ENCODE assay signal across 8 mouse cellular contexts in the genomic region with DNA sequence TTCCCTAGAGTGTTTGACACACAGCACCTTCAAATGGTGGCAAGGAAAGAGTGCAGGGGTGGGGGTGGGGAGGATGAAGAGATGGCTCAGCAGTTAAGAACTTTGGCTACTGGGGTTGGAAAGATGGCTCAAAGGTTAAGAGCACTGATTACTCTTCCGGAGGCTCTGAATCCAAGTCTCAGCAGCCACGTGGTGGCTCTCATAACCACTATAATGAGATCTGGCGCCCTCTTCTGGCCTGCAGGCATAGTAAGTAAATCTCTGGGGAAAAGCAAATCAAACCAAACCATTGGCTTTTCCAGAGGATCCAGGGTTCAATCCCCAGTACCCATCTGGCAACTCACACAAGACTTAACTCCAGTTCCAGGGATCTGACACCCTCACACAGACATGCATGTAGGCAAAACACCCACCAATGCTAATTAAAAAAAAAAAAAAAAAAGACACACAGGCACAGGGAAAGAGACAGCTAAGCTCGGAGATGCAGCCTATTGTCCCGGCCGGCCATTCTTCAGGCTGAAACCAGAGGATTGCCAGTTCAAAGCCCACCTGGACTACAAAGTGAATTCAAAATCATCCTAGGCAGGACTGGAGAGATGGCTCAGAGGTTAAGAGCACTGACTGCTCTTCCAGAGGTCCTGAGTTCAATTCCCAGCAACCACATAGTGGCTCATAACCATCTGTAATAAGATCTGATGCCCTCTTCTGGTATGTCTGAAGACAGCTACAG. TPM values are rescaled to one million over a fixed set of nuclear protein-coding genes. Genes with fewer than 3 reads are reported as not detected.
DNase-seq lines count a peak whose midpoint lies in the region; ATAC-seq and TF ChIP-seq lines count a peak whose summit lies in the region.
"Had no signal": no experiment of that assay in that cellular context is flagged by ENCODE, and none has a peak within 500 bp of the region (broad histone marks: within the 10 kb centered on the region; RNA-seq: fewer than 3 reads in every experiment).

No protein-coding gene starts in this region.

- TF ChIP-seq CTCF in CH12.LX (conservative IDR thresholded peaks at IDR 0.05 in 1 of 2, IDR thresholded peaks at IDR 0.05 in 1 of 2; ENCODE audit: low read depth in 2 of 2, low read length in 2 of 2), result peak; percentile 27 to 86; a peak in 2 of 4 replicates

- H3K4me1 ChIP-seq in CH12.LX (ENCODE audit: control insufficient read depth in 1 of 2, insufficient read depth in 2 of 2), result peaks cover 0 to 9% of the 10 kb centered on the region in 2 experiments; a peak in 2 of 4 replicates
- peaks cover 3% of the 10 kb centered on the region for H3K4me1 ChIP-seq in embryonic facial prominence, embryonic 11.5 days (ENCODE audit: control insufficient read depth, insufficient read depth, low read length)

- no peaks in the 10 kb centered on the region for H3K79me2 ChIP-seq in CH12.LX (replicated peaks; ENCODE audit: control insufficient read depth, extremely low read depth, insufficient read depth, poor library complexity, severe bottlenecking)

- no peak for TF ChIP-seq EP300 in CH12.LX (IDR thresholded peaks at IDR 0.05; ENCODE audit: low read length)

- H3K4me3 ChIP-seq in CH12.LX (replicated peaks in 1 of 3; ENCODE audit: low read depth in 2 of 3, low read length in 2 of 3, poor library complexity in 1 of 3), result no peak overlapping the region
- H3K4me3 ChIP-seq in embryonic facial prominence, embryonic 11.5 days (ENCODE audit: low read depth, low read length), result no peak overlapping the region

- dilution Hi-C loops in CH12.LX (cut with MboI; ENCODE audit: extremely low pct_ligation_motif_present, extremely low pct_unique_long_range_greater_than_20kb, low sequenced_read_pairs), result no loop called here

- peak; percentile 28 for TF ChIP-seq RAD21 in CH12.LX (IDR thresholded peaks at IDR 0.05; ENCODE audit: low read depth, low read length)

- in situ Hi-C loops in CH12.LX (cut with MboI; ENCODE audit: low pct_ligation_motif_present, low pct_unique_long_range_greater_than_20kb, low sequenced_read_pairs), result no loop called here

- H3K27ac ChIP-seq in CH12.LX (ENCODE audit: insufficient read depth, low read depth), result no peak overlapping the region
- no peak overlapping the region for H3K27ac ChIP-seq in embryonic facial prominence, embryonic 11.5 days (replicated peaks; ENCODE audit: low read depth, low read length)

- DNase-seq in layer of hippocampus, adult 11-12 months (ENCODE audit: low spot score), result peak; percentile 49
- DNase-seq in layer of hippocampus, postnatal 36 days, result no peak
- DNase-seq in CH12.LX (ENCODE audit: extremely low read depth), result peak; percentile 75
- peak; percentile 78 for DNase-seq in embryonic facial prominence, embryonic 11.5 days (ENCODE audit: low spot score)
- peak; percentile 85 to 87 for DNase-seq in kidney, postnatal 4 days
- peak; percentile 46 to 72 for DNase-seq in natural killer cell, adult 2 months (ENCODE audit: low spot score in 2 of 2)

- 45% methylated on average over 6 of the region's 6 CpGs for WGBS in embryonic facial prominence, embryonic 11.5 days

- H3K27me3 ChIP-seq in CH12.LX (replicated peaks), result peaks cover 36% of the 10 kb centered on the region
- peaks cover 36% of the 10 kb centered on the region for H3K27me3 ChIP-seq in embryonic facial prominence, embryonic 11.5 days (ENCODE audit: control insufficient read depth, insufficient read depth, low read length)

- H3K9ac ChIP-seq in CH12.LX (ENCODE audit: insufficient read depth, low read depth), result no peak overlapping the region
- no peak overlapping the region for H3K9ac ChIP-seq in embryonic facial prominence, embryonic 11.5 days (replicated peaks; ENCODE audit: low read length)

- ATAC-seq in activated CD4-positive, CD25-positive, alpha-beta regulatory T cell, adult 4 months, result peak; percentile 78
- ATAC-seq in embryonic facial prominence, embryonic 11.5 days (replicated peaks; ENCODE audit: insufficient number of reproducible peaks, low FRiP score, low TSS enrichment, low read depth), result no peak

- TF ChIP-seq POLR2A in CH12.LX (IDR thresholded peaks at IDR 0.05; ENCODE audit: low read depth, low read length), result no peak

- H3K4me2 ChIP-seq in CH12.LX (ENCODE audit: insufficient read depth, low read depth, poor library complexity, severe bottlenecking), result no peak overlapping the region
- H3K4me2 ChIP-seq in embryonic facial prominence, embryonic 11.5 days (ENCODE audit: low read depth, low read length), result no peak overlapping the region

- peaks cover 12% of the 10 kb centered on the region for H3K9me3 ChIP-seq in CH12.LX (replicated peaks; ENCODE audit: low read length)
- H3K9me3 ChIP-seq in embryonic facial prominence, embryonic 11.5 days (replicated peaks; ENCODE audit: control insufficient read depth, low read length), result no peaks in the 10 kb centered on the region

- no peaks in the 10 kb centered on the region for H3K36me3 ChIP-seq in CH12.LX (replicated peaks in 1 of 2; ENCODE audit: control insufficient read depth in 1 of 2, insufficient read depth in 1 of 2, low read length in 1 of 2)
- no peaks in the 10 kb centered on the region for H3K36me3 ChIP-seq in embryonic facial prominence, embryonic 11.5 days (replicated peaks; ENCODE audit: control insufficient read depth, insufficient read depth, low read depth, low read length)

TF ChIP-seq in CH12.LX, 34 proteins besides CTCF, POLR2A, EP300 and RAD21:
- peak; percentile 41 for TF ChIP-seq SMC3 (IDR thresholded peaks at IDR 0.05; ENCODE audit: low read depth, low read length)
- no peak for TF ChIP-seq E2F4 (IDR thresholded peaks at IDR 0.05; ENCODE audit: insufficient replicate concordance, low read depth, low read length)
- TF ChIP-seq TBP (conservative IDR thresholded peaks at IDR 0.05; ENCODE audit: low read depth, low read length), result peak; percentile 55

RNA-seq across cellular contexts. Expression of a gene that starts 1.8 kb away (rescaled TPM):
- not detected for total RNA-seq in layer of hippocampus, postnatal 36 days (2021)
- 2.1 and 3.2 TPM in 2 replicates for total RNA-seq in CH12.LX (2012; rRNA removed)
- total RNA-seq in CH12.LX (2014; rRNA removed), result 0.16 and 0.23 TPM in 2 replicates
- 0.22 and 0.39 TPM in 2 replicates for polyA plus RNA-seq in CH12.LX (2012; ENCODE audit: insufficient read length, low read depth)
- not detected for polyA plus RNA-seq in activated CD4-positive, CD25-positive, alpha-beta regulatory T cell, adult 4 months (2017; shearing (Covaris generic))
- not detected in 2 replicates for polyA plus RNA-seq in embryonic facial prominence, embryonic 11.5 days (2014; fragmentation: Nextera tagmentation; extraction: Ambion mirVana)

RNA-seq across cellular contexts. Expression of a gene that starts 8.2 kb away (rescaled TPM):
- total RNA-seq in layer of hippocampus, postnatal 36 days (2021), result 100 to 1,000 TPM; 379 to 450 TPM
- total RNA-seq in CH12.LX (2012; rRNA removed), result 197 and 229 TPM in 2 replicates
- total RNA-seq in CH12.LX (2014; rRNA removed), result 182 and 212 TPM in 2 replicates
- polyA plus RNA-seq in CH12.LX (2012; ENCODE audit: insufficient read length, low read depth), result 457 and 499 TPM in 2 replicates
- 100 to 1,000 TPM in 1 of 2 experiments, 10 to 100 TPM in 1; 68.1 to 108 TPM for polyA plus RNA-seq in activated CD4-positive, CD25-positive, alpha-beta regulatory T cell, adult 4 months (2017; shearing (Covaris generic))
- 71.6 and 75.0 TPM in 2 replicates for polyA plus RNA-seq in embryonic facial prominence, embryonic 11.5 days (2014; fragmentation: Nextera tagmentation; extraction: Ambion mirVana)

RNA-seq across cellular contexts. Expression of a gene that starts 9.8 kb away (rescaled TPM):
- total RNA-seq in layer of hippocampus, postnatal 36 days (2021), result under 1 TPM; 0.17 to 0.18 TPM
- total RNA-seq in CH12.LX (2012; rRNA removed) (0.71 and 1.5 TPM in 2 replicates), CH12.LX (2014; rRNA removed) (0.23 and 0.43 TPM in 2 replicates)
- 0.59 and 0.65 TPM in 2 replicates for polyA plus RNA-seq in CH12.LX (2012; ENCODE audit: insufficient read length, low read depth)
- polyA plus RNA-seq in activated CD4-positive, CD25-positive, alpha-beta regulatory T cell, adult 4 months (2017; shearing (Covaris generic)), result not detected
- polyA plus RNA-seq in embryonic facial prominence, embryonic 11.5 days (2014; fragmentation: Nextera tagmentation; extraction: Ambion mirVana), result 3.9 and 5.1 TPM in 2 replicates

RNA-seq across cellular contexts. Expression of a gene that starts 16.9 kb away (rescaled TPM):
- total RNA-seq in layer of hippocampus, postnatal 36 days (2021), result not detected
- total RNA-seq in CH12.LX (2012; rRNA removed) (not detected in 2 replicates), CH12.LX (2014; rRNA removed) (not detected in 2 replicates)
- polyA plus RNA-seq in CH12.LX (2012; ENCODE audit: insufficient read length, low read depth), result not detected in 2 replicates
- polyA plus RNA-seq in activated CD4-positive, CD25-positive, alpha-beta regulatory T cell, adult 4 months (2017; shearing (Covaris generic)), result not detected
- not detected in 2 replicates for polyA plus RNA-seq in embryonic facial prominence, embryonic 11.5 days (2014; fragmentation: Nextera tagmentation; extraction: Ambion mirVana)
- total RNA-seq: gastrocnemius, postnatal 4 days had no signal

RNA-seq across cellular contexts. Expression of a gene that starts 30.9 kb away (rescaled TPM):
- 10 to 100 TPM; 14.5 to 18.6 TPM for total RNA-seq in layer of hippocampus, postnatal 36 days (2021)
- total RNA-seq in CH12.LX (2012; rRNA removed) (13.2 and 27.2 TPM in 2 replicates), CH12.LX (2014; rRNA removed) (11.9 and 14.0 TPM in 2 replicates)
- 20.9 and 23.9 TPM in 2 replicates for polyA plus RNA-seq in CH12.LX (2012; ENCODE audit: insufficient read length, low read depth)
- 1 to 10 TPM; 9.3 to 9.8 TPM for polyA plus RNA-seq in activated CD4-positive, CD25-positive, alpha-beta regulatory T cell, adult 4 months (2017; shearing (Covaris generic))
- polyA plus RNA-seq in embryonic facial prominence, embryonic 11.5 days (2014; fragmentation: Nextera tagmentation; extraction: Ambion mirVana), result 28.7 and 30.7 TPM in 2 replicates

Comparison
In these comparisons a context has a peak if more than half of its experiments do, and no peak if none do; other contexts are left out.
1. DNase-seq: peak in layer of hippocampus, adult 11-12 months (single experiment), CH12.LX (single experiment), embryonic facial prominence, embryonic 11.5 days (single experiment), kidney, postnatal 4 days (2 of 2) and natural killer cell, adult 2 months (2 of 2); none in layer of hippocampus, postnatal 36 days (0 of 2).